Mouse (Mus musculus) limb, embryonic 11.5 days (tissue): ENCODE measurements at regions not wholly inside any gene's neighbourhood (a gene's known extent, or its start where the extent isn't known, plus 50 kb on each side); places are given as distances from the start of the nearest gene placed in this dataset.

Source experiments
- ATAC-seq: fragments of 200-750 bp; cut with Nextera tagmentation; 2 replicates; pipeline ENCODE4 v1.8.0; 2017; ENCODE audit warnings: low read depth; ENCODE audit not compliant: insufficient number of reproducible peaks, low FRiP score, low TSS enrichment
- DNase-seq: peaks from one replicate; pipeline ENCODE4 v3.0.0-alpha.2; 2015; ENCODE audit warnings: low spot score
- H3K27ac ChIP-seq: fragments of 300-500 bp; sonication (generic); replicated peaks from 2 replicates; pipeline ENCODE4 v1.5.1; 2014; ENCODE audit warnings: low read depth, mild to moderate bottlenecking, low read length
- H3K27me3 ChIP-seq: fragments of 300-500 bp; sonication (generic); 2 replicates; pipeline ENCODE4 v1.6.1; 2014; ENCODE audit warnings: mild to moderate bottlenecking, low read length, mixed read lengths; ENCODE audit not compliant: control insufficient read depth, insufficient read depth
- H3K36me3 ChIP-seq: fragments of 300-500 bp; sonication (generic); 2 replicates; pipeline ENCODE4 v1.6.1; 2014; ENCODE audit warnings: mild to moderate bottlenecking, low read length, moderate library complexity, mixed read lengths; ENCODE audit not compliant: control insufficient read depth, insufficient read depth
- H3K4me1 ChIP-seq: fragments of 300-500 bp; sonication (generic); 2 replicates; pipeline ENCODE4 v1.6.1; 2014; ENCODE audit warnings: low read length, mixed read lengths; ENCODE audit not compliant: control insufficient read depth, insufficient read depth
- H3K4me2 ChIP-seq: fragments of 300-500 bp; sonication (generic); 2 replicates; pipeline ENCODE4 v1.6.1; 2014; ENCODE audit warnings: low read depth, mild to moderate bottlenecking, moderate library complexity; ENCODE audit not compliant: severe bottlenecking
- H3K4me3 ChIP-seq: fragments of 300-500 bp; sonication (generic); 2 replicates; pipeline ENCODE4 v1.5.1; 2014; ENCODE audit warnings: low read depth, low read length
- H3K9ac ChIP-seq: fragments of 300-500 bp; sonication (generic); 2 replicates; pipeline ENCODE4 v1.6.1; 2014; ENCODE audit warnings: mild to moderate bottlenecking, low read length
- H3K9me3 ChIP-seq: fragments of 300-500 bp; sonication (generic); 2 replicates; pipeline ENCODE4 v1.6.1; 2016; ENCODE audit warnings: low read length; ENCODE audit not compliant: control insufficient read depth
- WGBS: fragments of 180-500 bp; shearing (Covaris S2); extraction: QIAGEN DNeasy Blood & Tissue Kit; methylation state at CpG from one replicate; pipeline ENCODE4 v1.1.7; 2014; 5-methylcytosine and 5-hydroxymethylcytosine counted together

DNA sequence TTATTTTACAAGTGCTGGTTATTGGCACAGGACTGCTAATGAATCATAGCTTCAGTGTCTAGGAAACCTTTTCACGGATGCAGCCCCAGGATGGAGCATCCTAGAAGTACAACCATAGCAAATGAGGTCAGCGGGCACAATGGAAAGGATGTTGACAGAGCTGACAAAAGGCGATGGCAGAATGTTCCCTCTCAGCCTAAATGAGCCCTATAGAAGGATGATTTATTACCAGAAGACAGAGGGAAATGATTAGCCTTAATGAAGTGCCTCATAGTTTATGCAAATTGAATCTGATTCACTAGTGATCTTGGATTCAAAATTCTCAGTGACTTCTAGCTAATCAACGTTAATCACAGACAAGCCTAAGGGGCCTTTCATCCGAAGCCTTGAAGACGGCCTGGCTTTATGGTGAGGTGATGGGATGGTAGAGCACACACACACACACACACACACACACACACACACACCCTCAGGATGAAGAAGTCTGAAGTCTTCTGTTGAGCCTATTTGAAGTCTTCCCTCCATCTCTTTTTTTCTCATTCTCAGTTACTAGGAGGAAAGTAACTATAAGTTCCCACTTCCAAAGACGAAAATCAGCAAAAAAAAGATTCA lies 267.4 kb upstream of the Clec14a start:
- Histone ChIP-seq H3K4me2 (no peak overlapping the region), H3K27ac (no peak overlapping the region), H3K4me1 (no peaks in the 10 kb centered on the region), H3K4me3 (no peak overlapping the region), H3K9ac (no peak overlapping the region), H3K9me3 (no peaks in the 10 kb centered on the region), H3K27me3 (no peaks in the 10 kb centered on the region), H3K36me3 (no peaks in the 10 kb centered on the region)
- 70% methylated on average over 7 of the region's 7 CpGs for WGBS
- DNase-seq (no peak), ATAC-seq (no peak)

DNA sequence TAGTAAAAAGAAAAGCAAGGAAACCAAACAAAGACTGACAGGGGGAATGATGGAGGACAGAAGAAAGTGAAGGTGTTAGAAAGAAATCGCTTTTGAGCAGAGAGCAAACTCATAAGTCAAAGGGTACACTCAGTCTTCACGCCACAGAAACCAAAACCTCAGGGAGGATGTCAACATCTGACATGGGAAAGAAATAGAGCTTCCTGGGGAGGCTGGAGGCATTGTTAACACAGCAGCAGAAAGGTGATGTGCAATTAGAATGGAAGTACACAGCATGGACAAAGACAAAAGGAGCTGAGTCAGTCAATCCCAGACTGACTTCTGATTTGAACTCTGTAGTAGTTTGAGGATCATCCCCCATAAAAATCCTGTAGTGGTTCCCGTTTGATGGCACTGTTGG lies 261.2 kb upstream of the Clec14a start:
- H3K4me2 ChIP-seq: no peak overlapping the region
- H3K9ac ChIP-seq: no peak overlapping the region
- H3K4me3 ChIP-seq: no peak overlapping the region
- no peaks in the 10 kb centered on the region for H3K27me3 ChIP-seq
- no peak for ATAC-seq
- no peak for DNase-seq
- no peaks in the 10 kb centered on the region for H3K9me3 ChIP-seq
- no peaks in the 10 kb centered on the region for H3K36me3 ChIP-seq
- H3K27ac ChIP-seq: no peak overlapping the region
- 52% methylated on average over 3 of the region's 3 CpGs for WGBS
- H3K4me1 ChIP-seq: no peaks in the 10 kb centered on the region

DNA sequence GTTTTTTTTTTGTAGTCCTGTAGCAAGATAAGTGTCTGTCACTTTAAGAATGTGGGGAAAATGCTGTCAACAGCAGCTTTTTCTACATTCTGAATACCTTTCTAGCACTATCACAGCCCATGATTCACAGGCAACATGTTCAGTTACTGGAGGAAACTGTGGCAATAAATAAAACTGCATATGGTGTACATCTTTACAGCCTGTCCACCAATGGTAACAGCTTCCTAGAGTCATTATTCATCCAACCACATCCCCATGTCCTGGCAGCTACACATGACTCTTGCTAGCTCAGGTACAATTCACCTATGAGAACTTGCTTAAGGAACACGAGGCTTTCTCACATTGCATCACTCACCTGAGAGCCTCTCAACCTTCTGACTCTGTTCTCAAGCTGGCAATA lies 247.7 kb upstream of the Clec14a start:
- Histone ChIP-seq H3K27me3 (no peaks in the 10 kb centered on the region), H3K9me3 (no peaks in the 10 kb centered on the region), H3K4me2 (no peak overlapping the region), H3K27ac (no peak overlapping the region), H3K4me3 (no peak overlapping the region), H3K4me1 (no peaks in the 10 kb centered on the region), H3K9ac (no peak overlapping the region), H3K36me3 (no peaks in the 10 kb centered on the region)
- 67% methylated on average over 1 of the region's 1 CpGs for WGBS
- DNase-seq: no peak
- no peak for ATAC-seq

DNA sequence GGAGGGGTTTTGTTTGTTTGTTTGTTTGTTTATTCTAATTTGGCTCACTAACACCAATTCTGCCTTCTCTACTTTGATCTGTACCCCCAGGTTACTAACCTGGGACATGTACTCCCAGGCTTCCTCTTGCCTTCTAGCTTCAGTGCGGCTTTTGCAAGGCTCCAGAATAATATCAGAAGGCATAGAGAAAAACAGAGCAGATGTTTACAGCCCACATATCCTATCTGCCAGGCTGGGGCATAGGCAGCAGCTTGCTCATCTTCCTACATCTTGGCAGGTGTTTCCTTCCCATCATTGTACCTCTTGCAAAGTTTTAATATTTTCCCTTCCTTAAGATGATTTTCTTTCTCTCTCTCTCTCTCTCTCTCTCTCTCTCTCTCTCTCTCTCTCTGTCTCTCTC lies 244.9 kb upstream of the Clec14a start:
- WGBS: 91% methylated on average over 1 of the region's 1 CpGs
- Histone ChIP-seq H3K36me3 (no peaks in the 10 kb centered on the region), H3K27ac (no peak overlapping the region), H3K9ac (no peak overlapping the region), H3K4me3 (no peak overlapping the region), H3K4me2 (no peak overlapping the region), H3K9me3 (no peaks in the 10 kb centered on the region), H3K4me1 (no peaks in the 10 kb centered on the region), H3K27me3 (no peaks in the 10 kb centered on the region)
- DNase-seq (no peak), ATAC-seq (no peak)

DNA sequence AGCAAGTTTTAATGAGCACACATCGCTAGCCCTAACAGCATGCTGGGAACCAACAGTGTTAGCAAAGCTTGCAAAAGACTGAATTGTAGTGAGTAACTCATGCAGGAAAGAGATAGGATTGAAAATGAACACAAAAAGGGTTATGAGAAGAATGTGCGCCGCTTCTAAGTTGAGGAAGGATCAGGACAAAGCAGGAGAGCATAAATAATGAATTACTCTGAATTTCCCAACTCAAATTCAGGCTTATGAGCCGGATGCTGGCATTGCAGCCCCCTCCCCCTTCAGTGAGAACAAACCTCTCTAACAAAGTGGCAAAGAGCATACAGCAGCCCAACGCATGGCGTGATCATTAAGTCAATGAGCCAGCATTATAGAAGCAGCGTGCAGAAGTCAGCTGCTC lies 243.6 kb upstream of the Clec14a start:
- ATAC-seq (no peak), DNase-seq (no peak)
- H3K4me2 ChIP-seq: no peak overlapping the region
- H3K36me3 ChIP-seq: no peaks in the 10 kb centered on the region
- no peaks in the 10 kb centered on the region for H3K4me1 ChIP-seq
- H3K9ac ChIP-seq: no peak overlapping the region
- H3K4me3 ChIP-seq: no peak overlapping the region
- no peak overlapping the region for H3K27ac ChIP-seq
- 66% methylated on average over 7 of the region's 7 CpGs for WGBS
- H3K27me3 ChIP-seq: no peaks in the 10 kb centered on the region
- H3K9me3 ChIP-seq: no peaks in the 10 kb centered on the region

DNA sequence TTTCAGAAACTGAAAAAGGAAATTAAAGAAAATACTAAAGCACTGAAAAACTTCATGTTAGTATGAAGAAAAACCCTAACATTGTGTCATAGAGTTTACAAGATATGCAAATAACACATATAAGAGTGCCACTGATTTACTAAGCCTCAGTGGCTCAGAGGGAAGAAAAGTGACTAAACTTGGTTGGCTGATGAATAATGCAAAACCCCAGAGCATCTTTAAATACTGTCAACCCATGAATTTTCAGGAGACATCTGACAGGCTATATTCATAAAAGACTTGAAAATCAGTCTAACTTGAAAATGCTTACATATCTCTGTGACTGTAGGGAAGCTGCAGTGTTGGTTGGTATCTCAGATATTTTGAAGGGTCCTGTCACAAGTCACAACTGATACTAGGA lies 235.2 kb upstream of the Clec14a start:
- Histone ChIP-seq H3K36me3 (no peaks in the 10 kb centered on the region), H3K9me3 (no peaks in the 10 kb centered on the region), H3K9ac (no peak overlapping the region), H3K4me2 (no peak overlapping the region), H3K27me3 (no peaks in the 10 kb centered on the region), H3K27ac (no peak overlapping the region), H3K4me1 (no peaks in the 10 kb centered on the region), H3K4me3 (no peak overlapping the region)
- ATAC-seq (no peak), DNase-seq (no peak)

DNA sequence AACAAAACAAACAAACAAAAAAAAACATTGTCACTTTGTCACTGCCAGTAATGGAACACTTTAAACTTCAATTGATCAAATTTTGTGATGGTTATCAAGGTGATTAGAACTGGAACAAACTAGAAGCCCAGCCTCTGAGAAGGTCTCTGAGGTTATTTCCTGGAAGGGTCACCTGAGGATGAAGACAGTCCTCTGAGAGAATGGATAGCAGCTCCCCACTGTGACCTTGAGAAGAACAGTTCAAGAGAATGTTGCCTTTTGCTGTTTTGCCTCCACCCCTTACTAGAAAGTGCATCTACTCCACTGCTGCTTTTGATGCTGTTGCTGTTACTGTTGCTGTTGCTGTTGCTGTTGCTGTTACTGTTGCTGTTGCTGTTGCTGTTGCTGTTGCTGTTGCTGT lies 205.1 kb upstream of the Clec14a start:
- no peak for DNase-seq
- no peaks in the 10 kb centered on the region for H3K9me3 ChIP-seq
- no peaks in the 10 kb centered on the region for H3K4me1 ChIP-seq
- no peak overlapping the region for H3K4me2 ChIP-seq
- H3K27me3 ChIP-seq: no peaks in the 10 kb centered on the region
- no peak for ATAC-seq
- H3K36me3 ChIP-seq: no peaks in the 10 kb centered on the region
- no peak overlapping the region for H3K27ac ChIP-seq
- no peak overlapping the region for H3K4me3 ChIP-seq
- H3K9ac ChIP-seq: no peak overlapping the region

DNA sequence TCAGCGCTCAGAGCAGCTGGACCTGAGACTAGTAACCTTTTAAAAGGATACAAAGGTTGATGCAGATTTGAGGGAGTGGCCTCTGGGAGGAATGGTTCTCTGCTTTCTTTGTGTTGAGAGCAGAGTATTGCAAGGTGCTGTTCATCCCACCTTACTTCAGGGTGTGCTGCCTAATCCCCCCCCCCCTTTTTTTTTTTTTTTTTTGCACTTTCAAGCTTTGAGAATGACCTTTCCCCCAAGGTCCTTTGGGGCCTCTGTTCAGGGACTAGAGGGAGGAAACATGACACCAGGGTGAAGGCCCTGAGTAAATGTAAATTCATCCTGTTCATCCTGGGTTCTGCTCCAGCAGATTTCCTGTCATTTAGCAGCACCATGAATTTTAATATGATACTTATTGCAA lies 204.4 kb upstream of the Clec14a start:
- Histone ChIP-seq H3K4me2 (no peak overlapping the region), H3K9ac (no peak overlapping the region), H3K4me3 (no peak overlapping the region), H3K27ac (no peak overlapping the region), H3K27me3 (no peaks in the 10 kb centered on the region), H3K9me3 (no peaks in the 10 kb centered on the region), H3K4me1 (no peaks in the 10 kb centered on the region), H3K36me3 (no peaks in the 10 kb centered on the region)
- no peak for DNase-seq
- WGBS: 69% methylated on average over 1 of the region's 1 CpGs
- no peak for ATAC-seq

DNA sequence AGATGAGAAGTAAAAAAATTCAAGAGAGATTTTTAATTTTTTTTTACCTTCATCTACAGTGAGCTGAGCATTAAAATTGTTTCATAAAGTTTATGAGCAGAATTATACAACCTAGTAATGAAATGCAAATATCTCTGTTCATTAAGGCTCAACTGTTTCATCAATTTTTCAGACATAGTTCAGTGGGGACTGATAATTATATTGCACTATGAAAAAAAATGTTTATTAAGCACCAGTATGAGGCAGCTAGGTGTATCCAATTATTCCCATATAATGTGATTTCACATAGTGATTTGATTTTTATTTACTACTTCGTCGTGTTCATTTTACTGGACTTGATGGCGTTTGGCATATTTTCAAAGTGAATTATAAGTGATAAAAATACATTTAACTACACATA lies 191.4 kb upstream of the Clec14a start:
- no peaks in the 10 kb centered on the region for H3K36me3 ChIP-seq
- no peak overlapping the region for H3K4me2 ChIP-seq
- no peak overlapping the region for H3K9ac ChIP-seq
- H3K27ac ChIP-seq: no peak overlapping the region
- ATAC-seq (no peak), DNase-seq (no peak)
- no peak overlapping the region for H3K4me3 ChIP-seq
- no peaks in the 10 kb centered on the region for H3K9me3 ChIP-seq
- H3K4me1 ChIP-seq: no peaks in the 10 kb centered on the region
- no peaks in the 10 kb centered on the region for H3K27me3 ChIP-seq
- 89% methylated on average over 3 of the region's 3 CpGs for WGBS
